Mouse (Mus musculus): Measurements from ENCODE around the gene Fam172a. TPM values are rescaled to one million over a fixed set of nuclear protein-coding genes. Genes with fewer than 3 reads are reported as not detected.

Fam172a gene
- polyA plus RNA-seq, 1 experiment from 2014 or later, result 18.9 TPM

GRCm38 (mm10) chr13:78186340-78186946 is 484.6 kb downstream of the Fam172a start:
- no peaks in the 10 kb centered on the region for H3K36me3 ChIP-seq (ENCODE audit: inconsistent target)
- no peaks in the 10 kb centered on the region for H3K79me2 ChIP-seq (ENCODE audit: inconsistent target)
- no peak overlapping the region for H3K27ac ChIP-seq
- no peak overlapping the region for H3K4me3 ChIP-seq (ENCODE audit: inconsistent target)
- WGBS (ENCODE audit: missing documents), result 12% methylated on average over 12 of the region's 12 CpGs

GRCm38 (mm10) chr13:78187833-78188232 is 486.0 kb downstream of the Fam172a start:
- no peaks in the 10 kb centered on the region for H3K79me2 ChIP-seq (ENCODE audit: inconsistent target)
- no peaks in the 10 kb centered on the region for H3K36me3 ChIP-seq (ENCODE audit: inconsistent target)
- 22% methylated on average over 5 of the region's 5 CpGs for WGBS (ENCODE audit: missing documents)
- no peak overlapping the region for H3K4me3 ChIP-seq (ENCODE audit: inconsistent target)
- H3K27ac ChIP-seq, result no peak overlapping the region

- 20% methylated on average over 10 of the region's 10 CpGs for WGBS (ENCODE audit: missing documents)
- Histone ChIP-seq H3K36me3 (ENCODE audit: inconsistent target) (no peaks in the 10 kb centered on the region), H3K79me2 (ENCODE audit: inconsistent target) (no peaks in the 10 kb centered on the region), H3K27ac (no peak overlapping the region), H3K4me3 (ENCODE audit: inconsistent target) (no peak overlapping the region)
Observed at GRCm38 (mm10) chr13:78189586-78189985, 487.8 kb downstream of the Fam172a start.

GRCm38 (mm10) chr13:78193211-78193610 is 491.4 kb downstream of the Fam172a start:
- no peak overlapping the region for H3K27ac ChIP-seq
- no peaks in the 10 kb centered on the region for H3K36me3 ChIP-seq (ENCODE audit: inconsistent target)
- 19% methylated on average over 4 of the region's 4 CpGs for WGBS (ENCODE audit: missing documents)
- no peaks in the 10 kb centered on the region for H3K79me2 ChIP-seq (ENCODE audit: inconsistent target)
- no peak overlapping the region for H3K4me3 ChIP-seq (ENCODE audit: inconsistent target)

- Histone ChIP-seq H3K36me3 (ENCODE audit: inconsistent target) (no peaks in the 10 kb centered on the region), H3K79me2 (ENCODE audit: inconsistent target) (no peaks in the 10 kb centered on the region), H3K4me3 (ENCODE audit: inconsistent target) (no peak overlapping the region), H3K27ac (no peak overlapping the region)
- WGBS (ENCODE audit: missing documents), result 10% methylated on average over 26 of the region's 26 CpGs
Observed at GRCm38 (mm10) chr13:78194135-78194849, 492.5 kb downstream of the Fam172a start.

GRCm38 (mm10) chr13:78194850-78195600 is 493.2 kb downstream of the Fam172a start:
- no peak overlapping the region for H3K4me3 ChIP-seq (ENCODE audit: inconsistent target)
- 7% methylated on average over 64 of the region's 64 CpGs for WGBS (ENCODE audit: missing documents)

GRCm38 (mm10) chr13:78195601-78196115 is 493.8 kb downstream of the Fam172a start:
- Histone ChIP-seq H3K4me3 (ENCODE audit: inconsistent target) (no peak overlapping the region), H3K27ac (no peak overlapping the region), H3K36me3 (ENCODE audit: inconsistent target) (no peaks in the 10 kb centered on the region), H3K79me2 (ENCODE audit: inconsistent target) (no peaks in the 10 kb centered on the region)
- 5% methylated on average over 13 of the region's 13 CpGs for WGBS (ENCODE audit: missing documents)

More at GRCm38 (mm10) chr13:78194850-78195600, 493.2 kb downstream of the Fam172a start:
- Histone ChIP-seq H3K36me3 (ENCODE audit: inconsistent target) (no peaks in the 10 kb centered on the region), H3K79me2 (ENCODE audit: inconsistent target) (no peaks in the 10 kb centered on the region), H3K27ac (no peak overlapping the region)

- no peak overlapping the region for H3K27ac ChIP-seq
- no peak overlapping the region for H3K4me3 ChIP-seq (ENCODE audit: inconsistent target)
- no peaks in the 10 kb centered on the region for H3K79me2 ChIP-seq (ENCODE audit: inconsistent target)
- no peaks in the 10 kb centered on the region for H3K36me3 ChIP-seq (ENCODE audit: inconsistent target)
- 40% methylated on average over 7 of the region's 7 CpGs for WGBS (ENCODE audit: missing documents)
Observed at GRCm38 (mm10) chr13:78196236-78196796, 494.5 kb downstream of the Fam172a start.

GRCm38 (mm10) chr13:78197286-78197818 is 495.5 kb downstream of the Fam172a start:
- H3K36me3 ChIP-seq (ENCODE audit: inconsistent target), result no peaks in the 10 kb centered on the region
- H3K4me3 ChIP-seq (ENCODE audit: inconsistent target), result no peak overlapping the region
- no peak overlapping the region for H3K27ac ChIP-seq
- H3K79me2 ChIP-seq (ENCODE audit: inconsistent target), result no peaks in the 10 kb centered on the region
- 5% methylated on average over 9 of the region's 9 CpGs for whole genome bisulfite sequencing (ENCODE audit: missing documents)

- Histone ChIP-seq H3K4me3 (ENCODE audit: inconsistent target) (no peak overlapping the region), H3K36me3 (ENCODE audit: inconsistent target) (no peaks in the 10 kb centered on the region), H3K27ac (no peak overlapping the region), H3K79me2 (ENCODE audit: inconsistent target) (no peaks in the 10 kb centered on the region)
- 3% methylated on average over 31 of the region's 33 CpGs for WGBS (ENCODE audit: missing documents)
Observed at GRCm38 (mm10) chr13:78197819-78198390, 496.1 kb downstream of the Fam172a start.

- H3K4me3 ChIP-seq (ENCODE audit: inconsistent target), result no peak overlapping the region
- 2% methylated on average over 35 of the region's 63 CpGs for WGBS (ENCODE audit: missing documents)
- H3K79me2 ChIP-seq (ENCODE audit: inconsistent target), result no peaks in the 10 kb centered on the region
- no peak overlapping the region for H3K27ac ChIP-seq
- H3K36me3 ChIP-seq (ENCODE audit: inconsistent target), result no peaks in the 10 kb centered on the region
Observed at GRCm38 (mm10) chr13:78198391-78198870, 496.6 kb downstream of the Fam172a start.

- 1% methylated on average over 73 of the region's 92 CpGs for WGBS (ENCODE audit: missing documents)
- Histone ChIP-seq H3K36me3 (ENCODE audit: inconsistent target) (no peaks in the 10 kb centered on the region), H3K79me2 (ENCODE audit: inconsistent target) (no peaks in the 10 kb centered on the region), H3K4me3 (ENCODE audit: inconsistent target) (no peak overlapping the region), H3K27ac (no peak overlapping the region)
Observed at GRCm38 (mm10) chr13:78198871-78199641, 497.2 kb downstream of the Fam172a start.

- 2% methylated on average over 10 of the region's 14 CpGs for WGBS (ENCODE audit: missing documents)
- H3K27ac ChIP-seq, result no peak within 1 kb of the TSS
- H3K79me2 ChIP-seq (ENCODE audit: inconsistent target), result no peaks in the 10 kb centered on the region
- no peaks in the 10 kb centered on the region for H3K36me3 ChIP-seq (ENCODE audit: inconsistent target)
- H3K4me3 ChIP-seq (ENCODE audit: inconsistent target), result no peak within 1 kb of the TSS
Observed at GRCm38 (mm10) chr13:78199642-78200160, 497.9 kb downstream of the Fam172a start, which contains the start of gene Nr2f1. Gene Nr2f1 (minus strand): TSS chr13:78199757.

All from macrophage (primary cell).